Mouse (Mus musculus) naive thymus-derived CD4-positive, alpha-beta T cell, adult 2 months (primary cell): ENCODE data around the gene Ets2.

Experiments used
- DNase-seq: peaks from one replicate; pipeline ENCODE4 v3.0.0-alpha.2; 2011; ENCODE audit warnings: low read depth

The Ets2 gene

GRCm38 (mm10) chr16:95769066-95769995 is 67.5 kb downstream of the Ets2 start:
- peak; percentile 72 for DNase-seq

GRCm38 (mm10) chr16:95769996-95770334 is 68.1 kb downstream of the Ets2 start:
- DNase-seq: no peak

GRCm38 (mm10) chr16:95770402-95770801 is 68.5 kb downstream of the Ets2 start:
- DNase-seq: peak; percentile 61
